Mouse (Mus musculus) MEL (cell line): ENCODE data around the gene Olfr370. TPM values are rescaled to one million over a fixed set of nuclear protein-coding genes. Genes with fewer than 3 reads are reported as not detected.

Experiments
- DNase-seq: peaks from one replicate; pipeline ENCODE4 v3.0.0; 2011; ENCODE audit warnings: low read depth, low spot score
- H3K27ac ChIP-seq: 2 replicates; pipeline ENCODE4 v1.5.1; 2012; ENCODE audit warnings: low read depth, mild to moderate bottlenecking, control low read depth, low read length, moderate library complexity; ENCODE audit not compliant: control insufficient read depth
- H3K27me3 ChIP-seq, 2 experiments: fragments of 150-350 bp in 1 of 2; sonication (generic) in 1 of 2; 2 replicates each; pipeline ENCODE4 v1.6.1; 2012; ENCODE audit warnings: low read length in 2 of 2, mild to moderate bottlenecking in 2 of 2, improper control_type of control experiment in 1 of 2, moderate library complexity in 1 of 2; ENCODE audit not compliant: insufficient read depth in 2 of 2, control insufficient read depth in 1 of 2
- H3K36me3 ChIP-seq, 2 experiments: 2 replicates each; pipeline ENCODE4 v1.6.1; 2012 to 2014; ENCODE audit warnings: low read length in 2 of 2, improper control_type of control experiment in 1 of 2, inconsistent platforms in 1 of 2, mild to moderate bottlenecking in 1 of 2; ENCODE audit not compliant: insufficient read depth in 2 of 2, control insufficient read depth in 1 of 2
- H3K4me1 ChIP-seq, 2 experiments: fragments of 150-350 bp in 1 of 2; sonication (generic) in 1 of 2; 2 replicates each; pipeline ENCODE4 v1.6.1; 2012; ENCODE audit warnings: low read length in 2 of 2, improper control_type of control experiment in 1 of 2, mild to moderate bottlenecking in 1 of 2; ENCODE audit not compliant: insufficient read depth in 2 of 2, control insufficient read depth in 1 of 2
- H3K4me3 ChIP-seq, 2 experiments: fragments of 150-350 bp in 1 of 2; sonication (generic) in 1 of 2; 2 replicates each; pipeline ENCODE4 v1.5.1; 2012; ENCODE audit warnings: low read depth in 2 of 2, low read length in 2 of 2, mild to moderate bottlenecking in 2 of 2, moderate library complexity in 2 of 2, control low read depth in 1 of 2, improper control_type of control experiment in 1 of 2; ENCODE audit not compliant: control insufficient read depth in 1 of 2, insufficient read depth in 1 of 2
- H3K79me2 ChIP-seq: 2 replicates; pipeline ENCODE4 v1.6.1; 2012; ENCODE audit warnings: mild to moderate bottlenecking, low read length, moderate library complexity; ENCODE audit not compliant: control insufficient read depth, poor library complexity, insufficient read depth
- H3K9ac ChIP-seq: 2 replicates; pipeline ENCODE4 v1.6.1; 2012; ENCODE audit warnings: low read depth, mild to moderate bottlenecking, control low read depth, low read length, moderate library complexity; ENCODE audit not compliant: control insufficient read depth, poor library complexity, severe bottlenecking
- H3K9me3 ChIP-seq: fragments of 150-350 bp; sonication (generic); replicated peaks from 2 replicates; pipeline ENCODE4 v1.6.1; 2012; ENCODE audit warnings: mild to moderate bottlenecking, low read length, improper control_type of control experiment, moderate library complexity; ENCODE audit not compliant: insufficient read depth
- CTCF ChIP-seq, 3 experiments: IDR thresholded peaks in 2 of 3; conservative IDR thresholded peaks in 1 of 3; 2 replicates each; pipeline ENCODE4 v1.5.1; 2011 to 2012; ENCODE audit warnings: low read length in 3 of 3, low read depth in 2 of 3, mild to moderate bottlenecking in 2 of 3, improper control_type of control experiment in 1 of 3, inconsistent platforms in 1 of 3, mixed read lengths in 1 of 3, moderate library complexity in 1 of 3; ENCODE audit not compliant: control insufficient read depth in 1 of 3, insufficient read depth in 1 of 3, poor library complexity in 1 of 3, severe bottlenecking in 1 of 3
- E2F4 ChIP-seq: IDR thresholded peaks from 2 replicates; pipeline ENCODE4 v1.6.1; 2011; ENCODE audit warnings: low read depth, low read length, improper control_type of control experiment, borderline replicate concordance
- ELF1 ChIP-seq: IDR thresholded peaks from 2 replicates; pipeline ENCODE4 v1.6.1; 2014; ENCODE audit warnings: low read depth, mild to moderate bottlenecking, inconsistent platforms, low read length, improper control_type of control experiment, moderate library complexity
- GATA1 ChIP-seq: IDR thresholded peaks from 2 replicates; pipeline ENCODE4 v1.6.1; 2011; ENCODE audit warnings: low read depth, low read length, improper control_type of control experiment
- HCFC1 ChIP-seq: IDR thresholded peaks from 2 replicates; pipeline ENCODE4 v1.6.1; 2012; ENCODE audit warnings: low read depth, mild to moderate bottlenecking, inconsistent platforms, low read length, improper control_type of control experiment, moderate library complexity
- JUND ChIP-seq: IDR thresholded peaks from 2 replicates; pipeline ENCODE4 v1.6.1; 2011; ENCODE audit warnings: low read depth, mild to moderate bottlenecking, improper control_type of control experiment, low read length
- MEF2A ChIP-seq: IDR thresholded peaks from 2 replicates; pipeline ENCODE4 v1.6.1; 2014; ENCODE audit warnings: low read depth, mild to moderate bottlenecking, inconsistent platforms, low read length, improper control_type of control experiment; ENCODE audit not compliant: poor library complexity, insufficient replicate concordance, severe bottlenecking; ENCODE audit errors: extremely low read depth
- MXI1 ChIP-seq: IDR thresholded peaks from 2 replicates; pipeline ENCODE4 v1.6.1; 2011; ENCODE audit warnings: mild to moderate bottlenecking, low read depth, low read length, improper control_type of control experiment
- MYC ChIP-seq: IDR thresholded peaks from 2 replicates; pipeline ENCODE4 v1.6.1; 2011; ENCODE audit warnings: low read depth, mild to moderate bottlenecking, low read length, improper control_type of control experiment, moderate library complexity
- NELFE ChIP-seq: IDR thresholded peaks from 2 replicates; pipeline ENCODE4 v1.6.1; 2011; ENCODE audit warnings: low read depth, low read length, improper control_type of control experiment
- POLR2AphosphoS5 ChIP-seq: IDR thresholded peaks from 2 replicates; pipeline ENCODE4 v1.6.1; 2012; ENCODE audit warnings: low read depth, borderline replicate concordance, mild to moderate bottlenecking, inconsistent platforms, low read length, moderate library complexity, mixed read lengths
- RAD21 ChIP-seq: IDR thresholded peaks from 2 replicates; pipeline ENCODE4 v1.6.1; 2011; ENCODE audit warnings: mild to moderate bottlenecking, low read depth, low read length, improper control_type of control experiment
- RCOR1 ChIP-seq: IDR thresholded peaks from 2 replicates; pipeline ENCODE4 v1.6.1; 2012; ENCODE audit warnings: low read depth, mild to moderate bottlenecking, inconsistent platforms, low read length, improper control_type of control experiment
- SMC3 ChIP-seq: IDR thresholded peaks from 2 replicates; pipeline ENCODE4 v1.6.1; 2011; ENCODE audit warnings: low read depth, low read length, improper control_type of control experiment
- TAL1 ChIP-seq: IDR thresholded peaks from 2 replicates; pipeline ENCODE4 v1.6.1; 2012; ENCODE audit warnings: mild to moderate bottlenecking, inconsistent platforms, low read length, moderate library complexity, mixed read lengths
- TBP ChIP-seq: IDR thresholded peaks from 2 replicates; pipeline ENCODE4 v1.8.0; 2011; ENCODE audit warnings: low read depth, low read length, improper control_type of control experiment
- TCF12 ChIP-seq: IDR thresholded peaks from 2 replicates; pipeline ENCODE4 v1.6.1; 2014; ENCODE audit warnings: low read depth, mild to moderate bottlenecking, inconsistent platforms, low read length, improper control_type of control experiment, moderate library complexity
- USF1 ChIP-seq: IDR thresholded peaks from 2 replicates; pipeline ENCODE4 v1.6.1; 2014; ENCODE audit warnings: low read depth, mild to moderate bottlenecking, inconsistent platforms, low read length, improper control_type of control experiment, moderate library complexity
- USF2 ChIP-seq, 2 experiments: IDR thresholded peaks; 2 replicates each; pipeline ENCODE4 v1.6.1; 2011 to 2012; ENCODE audit warnings: improper control_type of control experiment in 2 of 2, low read length in 2 of 2, borderline replicate concordance in 1 of 2, inconsistent platforms in 1 of 2, low read depth in 1 of 2, mild to moderate bottlenecking in 1 of 2; ENCODE audit not compliant: insufficient read depth in 1 of 2
- ZC3H11A ChIP-seq: IDR thresholded peaks from 2 replicates; pipeline ENCODE4 v1.6.1; 2012; ENCODE audit warnings: low read depth, mild to moderate bottlenecking, inconsistent platforms, low read length, improper control_type of control experiment
- polyA plus RNA-seq, 2 experiments: library from polyadenylated mRNA; stranded (reverse) in 1 of 2; unstranded in 1 of 2; fragments of >175 nt in 1 of 2; fragments of >200 nt in 1 of 2; gene quantifications; 2 replicates each; pipeline versions ENCODE4 v1.2.1 to v1.2.4; 2012; ENCODE audit warnings: low replicate concordance in 2 of 2, low read depth in 1 of 2; ENCODE audit not compliant: insufficient read length in 2 of 2, insufficient read depth in 1 of 2, missing spikeins in 1 of 2
- total RNA-seq: library from RNA; depleted of rRNA; stranded (reverse); fragments of 300-350 nt; gene quantifications from 2 replicates; pipeline ENCODE4 v1.2.3, GENCODE M21; 2012

Gene Olfr370
- total and polyA plus RNA-seq, 3 experiments: 0.26 TPM; not detected in 2

DNA sequence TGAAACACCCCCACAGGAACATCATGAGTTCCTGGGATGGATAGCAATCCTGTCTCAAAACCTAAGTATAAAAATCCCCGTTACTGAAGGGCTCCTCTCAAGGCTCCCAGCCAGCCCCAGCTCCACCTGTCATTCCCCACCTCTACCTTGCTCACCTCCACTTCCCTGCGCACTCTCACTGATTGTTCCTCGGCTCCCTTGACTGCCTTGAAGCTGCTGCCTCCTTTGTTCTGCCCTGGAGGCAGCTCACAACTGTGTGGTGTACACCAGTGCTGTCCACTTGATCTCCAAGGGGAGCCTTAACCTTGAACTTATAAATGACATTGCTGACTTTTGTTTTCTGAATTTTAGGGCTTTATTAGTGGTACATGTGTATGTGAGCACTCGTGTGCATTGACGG lies 32.5 kb downstream of the Olfr370 start:
- H3K36me3 ChIP-seq: peaks cover 0 to 1% of the 10 kb centered on the region in 2 experiments; a peak in 1 of 4 replicates
- H3K4me3 ChIP-seq: no peak overlapping the region
- H3K27ac ChIP-seq: no peak overlapping the region
- no peak for DNase-seq
- no peak overlapping the region for H3K9ac ChIP-seq
- no peaks in the 10 kb centered on the region for H3K27me3 ChIP-seq
- H3K4me1 ChIP-seq: peaks cover 0 to 4% of the 10 kb centered on the region in 2 experiments; a peak in 1 of 4 replicates
- no peaks in the 10 kb centered on the region for H3K9me3 ChIP-seq
- TF ChIP-seq JUND: no peak
- no peak for TF ChIP-seq USF1
- no peak for TF ChIP-seq ZC3H11A
- no peak for TF ChIP-seq CTCF (IDR thresholded peaks at IDR 0.05 in 2 of 3, conservative IDR thresholded peaks at IDR 0.05 in 1 of 3; ENCODE audit: control insufficient read depth in 1 of 3, insufficient read depth in 1 of 3, low read depth in 2 of 3, low read length in 3 of 3, poor library complexity in 1 of 3, severe bottlenecking in 1 of 3)
- TF ChIP-seq TAL1: no peak
- TF ChIP-seq USF2 (IDR thresholded peaks at IDR 0.05; ENCODE audit: borderline replicate concordance in 1 of 2, insufficient read depth in 1 of 2, low read depth in 1 of 2, low read length in 2 of 2): no peak
- H3K79me2 ChIP-seq: peaks cover 13% of the 10 kb centered on the region

DNA sequence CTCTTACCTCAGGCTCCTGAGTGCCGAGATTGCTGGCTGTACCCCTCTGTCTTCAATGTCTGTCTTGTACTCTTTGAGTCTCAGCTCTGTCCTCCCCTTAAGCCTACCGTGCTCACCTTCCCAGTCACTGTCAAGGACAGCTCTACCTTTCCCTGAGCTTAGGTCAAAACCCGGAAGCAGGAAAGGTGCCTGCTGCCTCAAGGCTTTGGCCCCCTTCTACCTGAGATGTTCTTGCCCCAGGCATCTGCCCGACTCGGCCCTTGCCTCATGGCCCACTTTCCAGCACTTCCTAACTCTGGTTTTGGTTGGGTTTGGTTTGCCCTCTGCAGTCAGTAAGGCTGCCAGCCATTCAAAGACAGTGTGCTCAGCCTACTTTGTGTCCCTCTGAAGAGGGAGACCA lies 33.2 kb downstream of the Olfr370 start:
- Histone ChIP-seq H3K79me2 (peaks cover 13% of the 10 kb centered on the region), H3K4me3 (no peak overlapping the region), H3K9ac (no peak overlapping the region), H3K36me3 (peaks cover 0 to 1% of the 10 kb centered on the region in 2 experiments; a peak in 1 of 4 replicates), H3K27ac (no peak overlapping the region), H3K4me1 (peaks cover 0 to 4% of the 10 kb centered on the region in 2 experiments; a peak in 1 of 4 replicates), H3K27me3 (no peaks in the 10 kb centered on the region), H3K9me3 (no peaks in the 10 kb centered on the region)
- DNase-seq: no peak
- TF ChIP-seq SMC3: no peak
- no peak for TF ChIP-seq TCF12
- TF ChIP-seq RAD21: no peak
- TF ChIP-seq TBP: no peak
- no peak for TF ChIP-seq CTCF (IDR thresholded peaks at IDR 0.05 in 2 of 3, conservative IDR thresholded peaks at IDR 0.05 in 1 of 3; ENCODE audit: control insufficient read depth in 1 of 3, insufficient read depth in 1 of 3, low read depth in 2 of 3, low read length in 3 of 3, poor library complexity in 1 of 3, severe bottlenecking in 1 of 3)
- TF ChIP-seq E2F4: no peak

DNA sequence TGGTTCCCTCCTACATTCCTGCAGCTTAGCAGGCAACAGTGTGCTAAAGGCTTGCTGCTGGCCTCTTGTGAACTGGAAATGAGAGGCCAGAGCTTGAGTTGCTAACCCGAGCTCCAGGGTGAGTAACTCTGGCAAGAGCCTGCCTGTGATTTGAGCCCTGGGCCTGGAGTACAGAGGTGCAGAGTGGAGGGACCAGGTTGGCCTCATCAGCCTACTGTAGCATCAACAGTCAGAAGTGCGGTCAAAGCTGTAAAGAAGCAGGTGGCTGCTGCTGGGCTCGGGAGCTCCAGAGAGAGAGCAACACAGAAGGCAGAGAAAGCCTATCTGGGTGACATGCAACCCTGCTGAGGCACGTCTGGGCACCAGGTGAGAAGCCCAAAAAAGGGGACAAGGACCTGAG lies 33.6 kb downstream of the Olfr370 start:
- H3K36me3 ChIP-seq: peaks cover 0 to 1% of the 10 kb centered on the region in 2 experiments; a peak in 1 of 4 replicates
- no peaks in the 10 kb centered on the region for H3K27me3 ChIP-seq
- H3K9me3 ChIP-seq: no peaks in the 10 kb centered on the region
- no peak for TF ChIP-seq MXI1
- no peak for TF ChIP-seq HCFC1
- TF ChIP-seq RCOR1: no peak
- no peak for TF ChIP-seq SMC3
- no peak for TF ChIP-seq TCF12
- no peak for TF ChIP-seq MYC
- no peak for TF ChIP-seq TBP
- TF ChIP-seq GATA1: no peak
- no peak for TF ChIP-seq USF1
- no peak for TF ChIP-seq MEF2A
- no peak for TF ChIP-seq NELFE
- no peak for TF ChIP-seq ELF1
- no peak for TF ChIP-seq POLR2AphosphoS5
- no peak overlapping the region for H3K27ac ChIP-seq
- peaks cover 0 to 4% of the 10 kb centered on the region in 2 experiments; a peak in 1 of 4 replicates for H3K4me1 ChIP-seq
- peaks cover 13% of the 10 kb centered on the region for H3K79me2 ChIP-seq
- DNase-seq: no peak
- no peak overlapping the region for H3K4me3 ChIP-seq
- H3K9ac ChIP-seq: no peak overlapping the region
